Mouse (Mus musculus) regulatory T cell (primary cell): ENCODE data around the gene Yars2.
"Not testable (repeated sequence)": the region's sequence is repeated elsewhere in the genome, so short reads cannot be mapped to it uniquely, and the experiment has no call there.

Experiments used
- in situ Hi-C: fragments of 300-600 bp; cut with MboI, MseI; formaldehyde crosslinking; loops from one replicate; pipeline ENCODE4 v1.15.1; 2025; ENCODE audit warnings: high pct_unique_total_duplicates

The Yars2 gene

DNA sequence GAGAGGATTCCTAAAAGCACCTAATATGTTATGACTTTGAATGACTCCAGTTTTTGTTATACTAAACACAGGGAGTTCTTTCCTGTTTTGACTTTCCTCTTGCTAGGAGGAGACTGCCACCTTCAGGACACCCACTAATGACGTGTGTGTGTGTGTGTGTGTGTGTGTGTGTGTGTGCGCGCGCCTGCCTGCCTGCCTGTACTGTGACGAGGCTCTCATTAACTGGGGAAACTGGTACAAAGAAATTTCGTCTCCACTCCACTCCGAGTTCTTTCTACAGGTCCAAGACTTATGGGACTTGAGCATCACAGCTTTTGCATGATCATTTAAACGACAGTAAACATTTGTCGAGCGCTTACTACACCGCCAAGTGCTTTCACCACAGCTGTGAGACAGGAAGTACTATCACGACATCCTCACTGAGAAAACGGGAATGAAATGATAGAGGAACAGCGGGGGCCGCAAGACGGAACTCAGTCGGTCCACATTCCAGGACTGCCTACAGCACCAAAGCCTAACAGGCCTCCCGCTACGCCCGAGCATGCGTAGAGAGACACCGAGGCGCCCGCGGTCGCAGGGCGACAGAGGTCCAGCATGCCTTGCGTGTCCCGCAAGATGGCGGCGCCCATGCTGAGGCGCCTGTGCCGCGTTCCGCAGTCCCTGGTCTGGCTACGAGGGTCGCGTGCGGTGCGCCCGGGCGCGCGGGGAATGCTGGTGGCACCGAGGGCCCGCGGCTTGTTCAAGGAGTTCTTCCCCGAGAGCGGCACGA lies at the start of gene Yars2:
Yars2 (plus strand) TSS at position 597 of the 769 bp plus-strand sequence.
- in situ Hi-C loops: no loop called here

DNA sequence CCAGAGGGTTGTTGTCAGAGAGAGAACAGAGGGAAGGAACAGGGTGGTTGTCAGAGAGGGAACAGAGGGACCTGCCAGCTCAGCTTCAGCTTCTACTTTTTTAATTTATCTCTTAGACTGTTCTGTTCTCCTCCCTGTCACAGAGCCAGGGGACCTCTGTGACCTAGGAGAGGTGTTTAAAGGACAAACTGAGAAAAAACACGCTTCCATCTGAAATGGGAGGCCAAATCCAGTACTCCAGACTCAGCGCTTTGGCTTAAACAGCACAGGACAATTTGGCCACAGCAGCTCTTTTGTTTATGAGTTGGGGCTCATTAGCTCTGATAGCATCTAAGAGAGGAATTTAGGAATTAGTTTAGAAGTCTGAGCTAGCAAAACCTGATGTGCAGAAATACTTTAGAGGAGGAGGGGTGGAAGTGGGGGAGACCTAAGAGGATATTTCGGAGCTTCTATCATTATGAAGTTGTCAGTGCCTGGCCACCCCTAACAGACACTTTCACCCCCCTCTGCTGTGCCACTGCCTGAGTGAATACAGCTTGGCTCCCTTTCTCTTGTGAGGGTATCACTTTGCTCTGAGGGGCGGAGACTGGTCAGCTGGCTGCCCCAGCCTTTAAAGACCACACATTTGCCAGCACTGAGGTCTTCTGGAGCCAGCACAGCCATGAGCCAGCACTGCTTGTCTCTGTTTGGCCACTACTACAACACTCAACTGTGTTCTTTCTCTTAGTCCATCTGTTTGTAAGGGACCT lies 49.3 kb upstream of the Yars2 start:
- in situ Hi-C loops: no loop called here

GRCm38 (mm10) chr16:16255217-16255616 lies 47.5 kb upstream of the Yars2 start:
- in situ Hi-C loops: no loop called here

DNA sequence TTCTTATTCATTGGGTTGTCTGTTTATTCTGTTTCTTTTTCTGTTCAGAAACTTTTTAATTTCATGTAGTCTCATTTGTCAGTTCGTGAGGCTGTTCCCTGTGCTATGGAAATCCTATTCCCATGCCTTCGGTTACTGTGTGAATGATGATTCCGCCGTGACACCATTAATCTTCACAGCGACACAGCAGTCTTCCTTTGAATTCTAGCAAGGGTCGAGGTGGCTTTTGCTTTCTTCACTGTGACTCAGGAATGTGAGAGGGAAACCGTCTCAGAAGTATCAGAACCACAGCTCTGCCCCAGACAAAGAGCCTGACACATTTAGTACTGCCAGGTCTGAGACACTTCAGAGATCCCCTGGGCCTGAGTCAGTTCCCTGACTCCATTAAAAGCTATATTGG lies 46.9 kb upstream of the Yars2 start:
- in situ Hi-C loops: no loop called here

- in situ Hi-C loops: no loop called here
Measured at GRCm38 (mm10) chr16:16256672-16257071, 46.1 kb upstream of the Yars2 start.

DNA sequence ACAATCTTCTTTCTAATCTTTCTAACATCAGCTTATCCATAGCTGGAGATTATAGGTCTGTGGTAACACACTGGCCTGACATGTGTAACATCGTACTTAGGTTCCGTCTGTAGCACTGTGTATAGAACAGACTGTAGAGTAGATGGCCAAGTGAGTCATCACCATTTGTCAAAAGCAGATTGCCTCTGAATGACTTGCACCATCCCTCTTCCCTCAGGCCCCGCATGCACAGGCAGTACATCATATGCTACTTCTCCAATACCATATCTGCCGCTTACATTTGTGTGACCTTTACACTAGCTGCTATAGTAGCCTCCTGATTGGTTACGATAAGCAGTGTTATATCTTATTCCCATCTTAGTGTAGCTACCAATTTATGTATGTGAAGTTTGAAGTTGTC lies 41.9 kb upstream of the Yars2 start:
- in situ Hi-C loops: no loop called here

GRCm38 (mm10) chr16:16261481-16261880 lies 41.3 kb upstream of the Yars2 start:
- in situ Hi-C loops: no loop called here

- in situ Hi-C loops: no loop called here
Measured at GRCm38 (mm10) chr16:16262436-16262835, 40.3 kb upstream of the Yars2 start.

DNA sequence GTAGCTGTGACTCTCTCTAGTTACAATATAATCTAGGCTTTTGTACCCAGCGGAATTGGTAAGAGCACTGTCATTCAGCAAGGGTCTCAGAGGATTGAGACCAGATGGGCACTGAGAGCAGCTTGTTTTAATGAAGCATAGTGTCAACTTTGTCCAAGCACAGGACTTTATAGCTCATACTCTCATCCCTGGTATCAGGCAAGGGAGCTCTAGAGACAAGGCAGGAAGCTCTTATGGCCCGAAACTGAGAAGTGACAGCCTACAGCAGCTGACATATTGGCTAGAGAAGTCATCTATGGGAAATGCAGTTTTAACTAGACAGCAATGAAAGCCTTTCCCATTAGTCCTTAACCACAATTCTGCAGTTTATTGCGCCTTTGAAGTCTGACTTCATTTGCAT lies 29.8 kb upstream of the Yars2 start:
- in situ Hi-C loops: no loop called here

DNA sequence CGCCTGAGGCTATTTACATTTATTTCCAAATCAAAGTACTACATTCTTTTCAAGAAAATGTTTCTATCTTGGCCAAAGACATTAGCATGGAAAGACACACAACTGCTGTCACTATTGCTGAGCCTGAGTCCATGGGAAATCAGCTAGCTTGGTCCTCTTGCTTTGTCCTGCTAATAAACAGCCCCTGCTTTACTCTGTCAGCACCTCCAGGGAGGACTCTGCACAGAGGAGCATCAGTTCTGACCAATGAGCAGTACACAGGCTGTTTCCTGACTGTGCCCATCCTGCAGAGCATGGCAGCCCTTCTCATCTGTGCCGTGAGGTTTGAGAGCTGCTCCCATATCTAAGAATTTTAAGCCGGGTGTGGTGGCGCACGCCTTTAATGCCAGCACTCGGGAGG lies 29.0 kb upstream of the Yars2 start:
- in situ Hi-C loops: no loop called here

DNA sequence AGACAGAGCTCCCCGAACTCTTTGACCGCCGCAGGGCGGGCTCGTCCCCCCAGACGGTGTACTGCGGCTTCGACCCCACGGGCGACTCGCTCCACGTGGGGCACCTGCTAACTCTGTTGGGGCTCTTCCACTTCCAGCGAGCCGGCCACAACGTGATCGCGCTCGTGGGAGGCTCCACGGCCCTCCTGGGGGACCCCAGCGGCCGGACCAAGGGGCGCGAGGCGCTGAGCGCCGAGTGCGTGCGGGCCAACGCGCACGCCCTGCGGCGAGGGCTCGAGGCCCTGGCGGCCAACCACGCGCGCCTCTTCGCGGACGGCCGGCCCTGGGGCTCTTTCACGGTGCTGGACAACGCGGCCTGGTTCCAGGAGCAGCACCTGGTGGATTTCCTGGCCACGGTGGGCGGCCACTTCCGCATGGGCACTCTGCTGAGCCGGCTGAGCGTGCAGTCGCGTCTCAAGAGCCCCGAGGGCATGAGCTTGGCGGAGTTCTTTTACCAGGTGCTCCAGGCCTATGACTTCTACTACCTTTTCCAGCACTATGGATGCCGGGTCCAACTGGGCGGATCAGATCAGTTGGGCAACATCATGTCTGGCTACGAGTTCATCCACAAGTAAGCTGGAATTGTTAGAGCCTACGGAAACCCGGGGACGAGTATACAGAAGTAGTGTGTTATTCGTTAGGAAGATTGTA lies 518 bp downstream of the Yars2 start:
- in situ Hi-C loops: no loop called here

DNA sequence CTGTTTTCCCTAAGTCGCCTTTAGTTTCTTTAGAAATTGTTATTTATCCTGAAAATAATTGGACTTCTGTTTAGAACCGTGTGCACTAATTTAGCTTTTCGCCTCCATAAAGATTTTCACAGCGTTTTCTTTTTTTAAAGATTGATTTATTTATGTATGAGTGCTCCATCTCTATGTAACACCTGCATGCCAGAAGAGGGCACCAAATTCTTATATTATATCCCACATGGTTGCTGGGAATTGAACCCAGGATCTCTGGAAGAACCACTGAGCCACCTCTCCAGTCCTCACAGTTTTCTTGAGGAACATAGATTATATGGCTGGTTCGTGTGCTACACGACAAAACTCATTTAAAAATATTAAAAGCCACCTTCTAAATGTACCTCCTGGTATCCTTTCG lies 1.1 kb downstream of the Yars2 start:
- in situ Hi-C loops: no loop called here

DNA sequence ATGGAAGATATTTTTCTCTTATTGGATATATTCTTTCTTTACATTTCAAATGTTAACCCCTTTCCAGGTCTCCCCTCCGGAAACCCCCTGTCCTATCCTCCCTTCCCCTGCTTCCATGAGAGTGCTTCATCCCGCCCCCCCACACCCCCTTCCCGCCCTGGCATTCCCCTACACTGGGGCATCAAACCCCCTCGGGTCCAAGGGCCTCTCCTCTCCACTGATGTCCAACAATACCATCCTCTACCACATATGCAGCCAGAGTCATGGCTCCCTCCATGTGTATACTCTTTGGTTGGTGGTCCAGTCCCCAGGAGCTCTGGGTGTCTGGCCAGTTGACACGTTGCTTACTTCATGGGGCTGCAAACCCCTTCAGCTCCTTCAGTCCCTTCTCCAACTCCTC lies 8.6 kb downstream of the Yars2 start:
- in situ Hi-C loops: no loop called here

DNA sequence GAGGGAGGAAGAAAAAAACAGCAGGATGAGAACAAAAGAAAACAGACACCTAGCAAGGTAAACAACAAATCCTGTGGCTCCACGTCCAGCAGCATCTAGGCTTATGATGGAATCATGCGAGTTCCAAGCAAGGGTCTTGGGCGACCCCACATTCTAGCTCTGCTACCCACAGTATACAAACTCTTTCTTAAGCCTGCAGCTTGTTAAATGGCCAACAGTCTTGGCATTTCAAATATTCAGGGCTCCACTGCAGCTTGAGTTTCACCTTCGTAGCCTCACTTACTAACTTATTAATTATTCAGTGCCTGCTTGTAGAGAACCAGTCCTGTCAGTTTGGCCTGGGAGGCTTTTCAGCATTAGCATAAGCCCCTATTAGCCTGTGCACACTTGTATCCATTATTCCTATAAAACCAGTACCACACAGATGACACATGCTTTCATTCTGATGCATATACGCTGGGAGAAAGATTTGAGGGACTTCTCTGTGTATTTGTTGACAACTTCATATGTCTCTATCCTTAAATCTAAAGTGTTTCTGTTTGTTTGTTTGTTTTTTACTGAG lies 23.1 kb downstream of the Yars2 start:
- in situ Hi-C loops: loop anchor here (10.0 kb wide), 1 partner anchor 259 kb away; no protein-coding TSS in a partner anchor

DNA sequence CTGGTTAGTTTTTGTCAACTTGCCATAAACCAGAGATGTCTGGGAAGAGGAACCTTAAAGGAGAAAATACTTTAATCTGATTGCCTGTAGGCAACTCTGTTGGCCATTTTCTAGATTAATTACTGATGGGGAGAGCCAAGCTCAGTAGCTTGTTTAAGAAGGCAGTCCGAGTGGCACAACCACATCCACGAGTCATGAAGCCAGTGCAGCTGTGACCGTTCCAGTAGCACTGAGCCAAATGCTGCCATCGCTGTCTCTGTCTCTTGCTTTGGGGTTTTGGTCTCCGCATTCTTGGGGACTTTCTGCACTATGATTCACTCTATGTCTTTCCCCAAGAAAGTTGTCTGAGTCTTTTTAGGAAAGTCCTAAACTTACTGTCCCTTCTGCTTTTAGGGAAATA lies 43.7 kb downstream of the Yars2 start:
- in situ Hi-C loops: loop anchor here (10.0 kb wide), 1 partner anchor 558 kb away; no protein-coding TSS in a partner anchor

DNA sequence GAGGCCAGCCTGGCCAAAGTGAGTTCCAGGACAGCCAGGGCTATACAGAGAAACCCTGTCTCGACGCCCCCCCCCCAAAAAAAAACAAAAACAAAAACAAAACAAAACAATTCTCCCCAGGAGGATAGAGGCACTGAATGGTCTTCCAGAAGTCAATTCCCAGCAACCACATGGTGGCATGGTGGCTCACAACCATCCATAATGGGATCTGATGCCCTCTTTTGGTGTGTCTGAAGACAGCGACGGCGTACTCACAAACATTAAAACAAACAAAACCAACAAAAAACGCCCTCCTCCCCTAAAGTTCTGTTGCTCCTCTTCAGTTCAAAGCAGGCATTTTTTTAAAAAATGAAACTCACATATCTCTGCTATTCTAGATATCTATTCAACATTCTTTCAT lies 55.1 kb downstream of the Yars2 start:
- in situ Hi-C loops: no loop called here

DNA sequence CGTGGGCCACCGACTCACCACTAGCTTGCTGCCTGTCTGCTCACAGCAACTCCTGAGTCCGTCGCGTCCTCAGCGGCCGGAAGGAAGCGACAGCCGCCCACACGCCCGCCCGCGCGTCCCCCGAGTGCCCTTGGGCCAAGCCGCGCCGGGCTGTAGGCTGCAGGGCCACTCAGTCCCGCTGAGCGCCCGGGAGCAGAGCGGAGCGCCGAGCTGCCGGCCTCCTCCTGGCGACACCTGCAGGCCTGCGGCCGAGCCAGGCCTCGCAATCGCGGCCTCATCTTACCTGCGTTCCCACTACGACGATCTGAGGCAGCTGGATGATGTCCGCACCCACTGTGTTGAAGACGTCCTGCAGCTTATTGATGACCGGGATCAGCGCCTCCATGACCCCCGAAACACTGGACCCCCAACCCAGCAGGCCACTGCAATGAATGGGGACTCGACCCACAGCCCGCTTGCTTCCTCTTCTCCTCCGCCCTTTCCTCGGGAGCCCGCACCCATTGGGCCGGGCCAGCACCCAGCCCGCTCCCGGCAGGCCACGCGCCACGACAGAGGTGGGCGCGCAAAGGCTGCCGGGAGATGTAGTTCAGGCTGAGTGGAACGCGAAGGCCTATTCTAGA lies 55.8 kb downstream of the Yars2 start, which contains the start of gene Dnm1l:
Dnm1l (minus strand) TSS at position 479 of the 620 bp plus-strand sequence.
- in situ Hi-C loops: no loop called here

DNA sequence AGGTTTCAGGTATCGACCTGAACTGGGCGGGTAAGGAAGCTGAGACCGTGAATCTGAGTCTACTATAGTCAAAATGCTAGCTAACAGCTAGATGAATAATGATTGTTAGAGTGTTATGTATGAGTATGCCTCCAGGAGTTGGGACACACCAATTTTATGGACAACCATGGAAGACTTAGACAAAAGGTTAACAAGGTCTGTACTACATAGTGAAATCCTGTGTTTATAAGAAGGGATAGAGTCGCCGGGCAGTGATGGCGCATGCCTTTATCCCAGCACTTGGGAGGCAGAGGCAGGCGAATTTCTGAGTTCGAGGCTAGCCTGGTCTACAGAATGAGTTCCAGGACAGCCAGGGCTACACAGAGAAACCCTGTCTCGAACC lies 56.3 kb downstream of the Yars2 start:
- in situ Hi-C loops: not testable (repeated sequence)
